ENCODE assay signal across 8 mouse cellular contexts in genomic region chr9:114752863-114753484, GRCm38 (mm10). TPM values are rescaled to one million over a fixed set of nuclear protein-coding genes. Genes with fewer than 3 reads are reported as not detected.
DNase-seq lines count a peak whose midpoint lies in the region; ATAC-seq and TF ChIP-seq lines count a peak whose summit lies in the region.

No protein-coding gene starts in this region.

- TF ChIP-seq CTCF in lung, postnatal 0 days (IDR thresholded peaks at IDR 0.05): peak; percentile 100

- peak overlapping the region; percentile 56 for H3K27ac ChIP-seq in hindbrain, embryonic 11.5 days (ENCODE audit: low read depth, low read length)
- peak overlapping the region; percentile 47 for H3K27ac ChIP-seq in lung, postnatal 0 days (ENCODE audit: low read length)

- TF ChIP-seq EP300 in lung, postnatal 0 days (IDR thresholded peaks at IDR 0.05): no peak

- H3K4me2 ChIP-seq in hindbrain, embryonic 11.5 days (replicated peaks; ENCODE audit: low read depth, low read length): peak overlapping the region; percentile 73
- peak overlapping the region; percentile 57 for H3K4me2 ChIP-seq in lung, postnatal 0 days (replicated peaks; ENCODE audit: low read depth, low read length)

- no peaks in the 10 kb centered on the region for H3K36me3 ChIP-seq in hindbrain, embryonic 11.5 days (ENCODE audit: control insufficient read depth, insufficient read depth, low read length)
- H3K36me3 ChIP-seq in lung, postnatal 0 days (ENCODE audit: insufficient read depth, low read length): peaks cover 7% of the 10 kb centered on the region

- H3K9ac ChIP-seq in hindbrain, embryonic 11.5 days (ENCODE audit: low read depth, low read length): peak overlapping the region; percentile 60
- peak overlapping the region; percentile 17 for H3K9ac ChIP-seq in lung, postnatal 0 days (replicated peaks; ENCODE audit: low read depth)

- DNase-seq in NIH3T3 (ENCODE audit: low read depth): peak; percentile 95
- peak; percentile 89 for DNase-seq in cerebellum, adult 9-11 months
- DNase-seq in frontal cortex, adult 2 months (ENCODE audit: extremely low spot score in 1 of 2, low spot score in 1 of 2): peak; percentile 85 to 97
- peak; percentile 92 for DNase-seq in hindbrain, embryonic 11.5 days (ENCODE audit: low spot score)
- DNase-seq in layer of hippocampus, postnatal 10 days (ENCODE audit: low spot score in 2 of 2): peak; percentile 92 to 94
- peak; percentile 97 for DNase-seq in lung, postnatal 0 days (ENCODE audit: low spot score)
- peak; percentile 88 for DNase-seq in ovary, postnatal 10 days (ENCODE audit: low spot score)
- peak; percentile 96 for DNase-seq in thymus, postnatal 0 days (ENCODE audit: low spot score)

- H3K4me3 ChIP-seq in hindbrain, embryonic 11.5 days (ENCODE audit: low read depth, low read length): peak overlapping the region; percentile 34
- H3K4me3 ChIP-seq in lung, postnatal 0 days (ENCODE audit: low read depth, low read length): peak overlapping the region; percentile 44

- no peaks in the 10 kb centered on the region for H3K9me3 ChIP-seq in hindbrain, embryonic 11.5 days (ENCODE audit: control insufficient read depth, low read length)
- no peaks in the 10 kb centered on the region for H3K9me3 ChIP-seq in lung, postnatal 0 days (ENCODE audit: low read length)

- no peaks in the 10 kb centered on the region for H3K27me3 ChIP-seq in hindbrain, embryonic 11.5 days (ENCODE audit: control insufficient read depth, insufficient read depth, low read length)
- no peaks in the 10 kb centered on the region for H3K27me3 ChIP-seq in lung, postnatal 0 days (replicated peaks; ENCODE audit: insufficient read depth, low read length)

- 6% methylated on average over 36 of the region's 36 CpGs for WGBS in hindbrain, embryonic 11.5 days
- WGBS in lung, postnatal 0 days: 6% methylated on average over 34 of the region's 36 CpGs

- peak; percentile 93 for ATAC-seq in hindbrain, embryonic 11.5 days (ENCODE audit: low FRiP score)
- peak; percentile 96 for ATAC-seq in lung, postnatal 0 days

- no peaks in the 10 kb centered on the region for H3K4me1 ChIP-seq in hindbrain, embryonic 11.5 days (replicated peaks; ENCODE audit: control insufficient read depth, insufficient read depth, low read length)
- H3K4me1 ChIP-seq in lung, postnatal 0 days (ENCODE audit: insufficient read depth, low read depth, low read length): no peaks in the 10 kb centered on the region

RNA-seq across cellular contexts. Expression of gene Cmtm6, which starts 22.1 kb away (rescaled TPM):
- polyA plus RNA-seq in frontal cortex, adult 2 months (2012; rRNA removed): 18.4 and 23.9 TPM in 2 replicates
- polyA plus RNA-seq in hindbrain, embryonic 11.5 days (2014; fragmentation: Nextera tagmentation; extraction: Ambion mirVana): 22.7 and 26.6 TPM in 2 replicates
- total RNA-seq in layer of hippocampus, postnatal 10 days (2021): 10 to 100 TPM; 26.3 to 30.5 TPM
- 85.5 and 88.8 TPM in 2 replicates for polyA plus RNA-seq in lung, postnatal 0 days (2015; fragmentation: Nextera tagmentation; extraction: Ambion mirVana)
- polyA plus RNA-seq in thymus, postnatal 0 days (2015; fragmentation: Nextera tagmentation; extraction: Ambion mirVana): 92.2 and 93.4 TPM in 2 replicates

RNA-seq across cellular contexts. Expression of gene Cmtm7, which starts 28.7 kb away (rescaled TPM):
- 9.5 and 9.8 TPM in 2 replicates for polyA plus RNA-seq in frontal cortex, adult 2 months (2012; rRNA removed)
- 66.1 and 77.8 TPM in 2 replicates for polyA plus RNA-seq in hindbrain, embryonic 11.5 days (2014; fragmentation: Nextera tagmentation; extraction: Ambion mirVana)
- 1 to 10 TPM; 5.4 to 6.5 TPM for total RNA-seq in layer of hippocampus, postnatal 10 days (2021)
- 65.0 and 74.8 TPM in 2 replicates for polyA plus RNA-seq in lung, postnatal 0 days (2015; fragmentation: Nextera tagmentation; extraction: Ambion mirVana)
- 299 and 301 TPM in 2 replicates for polyA plus RNA-seq in thymus, postnatal 0 days (2015; fragmentation: Nextera tagmentation; extraction: Ambion mirVana)

Comparison
In these comparisons a context has a peak if more than half of its experiments do, and no peak if none do; other contexts are left out.
1. Peak in every context shown above with its lines: DNase-seq, ATAC-seq, H3K4me3 ChIP-seq and H3K27ac ChIP-seq.